Mouse (Mus musculus) midbrain, embryonic 11.5 days (tissue): ENCODE results near the gene Etv6. TPM values are rescaled to one million over a fixed set of nuclear protein-coding genes. Genes with fewer than 3 reads are reported as not detected.

Experiments
- ATAC-seq: fragments of 200-750 bp; cut with Nextera tagmentation; 2 replicates; pipeline ENCODE4 v1.8.0; 2017; ENCODE audit warnings: moderate TSS enrichment, moderate library complexity; ENCODE audit not compliant: low FRiP score
- DNase-seq: peaks from one replicate; pipeline ENCODE4 v3.0.0; 2015; ENCODE audit warnings: low spot score; ENCODE audit errors: missing footprints
- H3K27ac ChIP-seq: fragments of 300-500 bp; sonication (generic); 2 replicates; pipeline ENCODE4 v1.5.1; 2014; ENCODE audit warnings: low read depth, low read length
- H3K27me3 ChIP-seq: fragments of 300-500 bp; sonication (generic); 2 replicates; pipeline ENCODE4 v1.6.1; 2014; ENCODE audit warnings: mild to moderate bottlenecking, low read length, moderate library complexity, mixed read lengths; ENCODE audit not compliant: control insufficient read depth, insufficient read depth
- H3K36me3 ChIP-seq: fragments of 300-500 bp; sonication (generic); 2 replicates; pipeline ENCODE4 v1.6.1; 2014; ENCODE audit warnings: mild to moderate bottlenecking, low read length, moderate library complexity, mixed read lengths; ENCODE audit not compliant: control insufficient read depth, insufficient read depth
- H3K4me1 ChIP-seq: fragments of 300-500 bp; sonication (generic); 2 replicates; pipeline ENCODE4 v1.6.1; 2014; ENCODE audit warnings: low read length; ENCODE audit not compliant: control insufficient read depth, insufficient read depth
- H3K4me2 ChIP-seq: fragments of 300-500 bp; sonication (generic); 2 replicates; pipeline ENCODE4 v1.6.1; 2014; ENCODE audit warnings: mild to moderate bottlenecking, moderate library complexity
- H3K4me3 ChIP-seq: fragments of 300-500 bp; sonication (generic); 2 replicates; pipeline ENCODE4 v1.5.1; 2014; ENCODE audit warnings: low read depth, low read length
- H3K9ac ChIP-seq: fragments of 300-500 bp; sonication (generic); 2 replicates; pipeline ENCODE4 v1.6.1; 2014; ENCODE audit warnings: low read length
- H3K9me3 ChIP-seq: fragments of 300-500 bp; sonication (generic); 2 replicates; pipeline ENCODE4 v1.6.1; 2016; ENCODE audit warnings: low read length; ENCODE audit not compliant: control insufficient read depth
- WGBS: fragments of 180-500 bp; shearing (Covaris S2); extraction: QIAGEN DNeasy Blood & Tissue Kit; methylation state at CpG from one replicate; pipeline ENCODE4 v1.1.7; 2014; 5-methylcytosine and 5-hydroxymethylcytosine counted together
- polyA plus RNA-seq: library from polyadenylated mRNA; unstranded; fragments of >200 nt; fragmentation: Nextera tagmentation; extraction: Ambion mirVana; gene quantifications from 2 replicates; pipeline ENCODE4 v1.2.1, GENCODE M21; 2014

Gene Etv6
- polyA plus RNA-seq, 1 experiment from 2014 or later: 14.0 TPM

GRCm38 (mm10) chr6:134259913-134260312, 224.4 kb downstream of the Etv6 start:
- H3K4me1 ChIP-seq: no peaks in the 10 kb centered on the region
- no peak for DNase-seq
- WGBS: 94% methylated on average over 8 of the region's 8 CpGs

DNA sequence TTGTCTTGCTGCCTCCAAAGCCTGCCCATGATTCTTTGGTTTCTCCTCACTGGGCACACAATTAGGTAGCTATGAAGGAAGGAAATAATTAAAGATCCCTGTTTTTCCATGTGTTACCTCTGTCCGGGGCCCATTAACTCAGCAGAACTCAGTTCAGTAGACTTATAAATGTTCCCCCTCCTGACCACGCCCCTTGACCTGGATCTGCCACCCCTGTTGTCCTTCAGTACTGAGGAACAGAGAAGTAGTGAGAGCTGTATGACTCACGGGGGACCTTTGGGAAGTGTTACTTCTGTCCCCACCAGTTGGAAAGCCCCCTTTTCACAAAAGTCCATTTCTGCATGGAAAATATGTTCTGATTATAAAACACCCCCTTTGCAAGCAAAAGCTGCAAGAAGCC, 226.4 kb downstream of the Etv6 start:
- H3K36me3 ChIP-seq: peaks cover 18% of the 10 kb centered on the region
- H3K4me2 ChIP-seq: no peak overlapping the region
- no peak overlapping the region for H3K4me3 ChIP-seq
- WGBS: 93% methylated on average over 3 of the region's 3 CpGs
- DNase-seq (no peak), ATAC-seq (no peak)
- H3K27ac ChIP-seq: no peak overlapping the region
- H3K4me1 ChIP-seq: no peaks in the 10 kb centered on the region
- no peak overlapping the region for H3K9ac ChIP-seq
- H3K9me3 ChIP-seq: no peaks in the 10 kb centered on the region; the same call in 1 of the 2 replicates
- no peaks in the 10 kb centered on the region for H3K27me3 ChIP-seq

More at GRCm38 (mm10) chr6:134259913-134260312, 224.4 kb downstream of the Etv6 start:
- Histone ChIP-seq H3K27me3 (no peaks in the 10 kb centered on the region), H3K9me3 (no peaks in the 10 kb centered on the region; the same call in 1 of the 2 replicates), H3K4me2 (no peak overlapping the region), H3K9ac (no peak overlapping the region), H3K4me3 (no peak overlapping the region), H3K27ac (no peak overlapping the region), H3K36me3 (peaks cover 12% of the 10 kb centered on the region)
- no peak for ATAC-seq

DNA sequence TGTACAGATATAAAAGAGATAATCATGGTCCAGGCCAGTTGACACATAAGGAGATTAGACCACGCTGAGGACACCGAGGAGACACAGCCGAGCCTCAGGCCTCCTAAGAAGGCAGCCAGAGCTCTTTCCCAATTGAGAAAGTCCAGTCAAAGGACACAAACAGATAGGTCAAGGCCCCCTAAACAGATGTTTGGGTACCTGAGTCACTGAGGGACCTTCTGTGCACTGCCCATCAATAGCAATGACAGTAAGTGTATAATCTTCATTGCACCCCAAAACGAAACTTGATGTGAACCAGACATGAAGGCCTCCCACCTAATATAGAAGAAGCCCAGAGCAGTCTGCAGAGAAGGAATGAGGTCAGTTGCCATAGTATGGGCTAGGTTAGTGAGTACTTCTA, 226.9 kb downstream of the Etv6 start:
- ATAC-seq (no peak), DNase-seq (no peak)
- Histone ChIP-seq H3K9me3 (no peaks in the 10 kb centered on the region; the same call in 1 of the 2 replicates), H3K4me1 (no peaks in the 10 kb centered on the region), H3K9ac (no peak overlapping the region), H3K27me3 (no peaks in the 10 kb centered on the region), H3K4me3 (no peak overlapping the region), H3K27ac (no peak overlapping the region), H3K4me2 (no peak overlapping the region), H3K36me3 (peaks cover 19% of the 10 kb centered on the region)
- 86% methylated on average over 4 of the region's 4 CpGs for WGBS

DNA sequence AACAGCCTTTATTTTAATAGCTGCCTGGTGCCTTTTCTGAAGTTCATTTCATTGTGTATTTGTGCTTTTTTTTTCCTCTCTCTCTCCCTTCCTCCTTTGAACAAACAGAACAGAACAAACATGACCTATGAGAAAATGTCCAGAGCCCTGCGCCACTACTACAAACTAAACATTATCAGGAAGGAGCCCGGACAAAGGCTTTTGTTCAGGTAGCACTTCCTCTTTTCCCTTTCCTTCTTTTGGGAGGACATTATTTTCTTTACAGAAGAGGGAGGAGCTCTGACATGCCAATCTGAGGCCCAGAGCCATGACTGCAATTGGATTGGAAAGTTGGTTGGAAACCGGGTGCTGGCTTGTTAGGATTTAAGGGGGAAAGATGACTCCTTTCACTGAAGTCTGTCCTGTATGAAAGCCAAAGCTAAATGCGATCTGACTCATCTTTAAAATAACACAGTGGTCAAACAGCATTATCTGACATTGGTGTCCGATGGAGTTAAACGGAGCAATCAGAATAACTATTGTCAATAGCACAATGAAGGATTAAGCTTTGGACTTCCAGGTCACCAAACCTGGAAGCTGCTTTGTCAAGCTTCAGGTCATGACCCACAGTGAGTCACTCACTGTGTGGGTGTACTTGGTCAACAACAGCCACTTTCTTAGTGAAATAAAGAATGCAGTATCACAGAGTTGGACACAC, 227.6 kb downstream of the Etv6 start:
- Histone ChIP-seq H3K27me3 (no peaks in the 10 kb centered on the region), H3K4me1 (no peaks in the 10 kb centered on the region), H3K4me2 (no peak overlapping the region), H3K9ac (no peak overlapping the region), H3K9me3 (no peaks in the 10 kb centered on the region; the same call in 1 of the 2 replicates), H3K4me3 (no peak overlapping the region), H3K36me3 (peaks cover 19% of the 10 kb centered on the region), H3K27ac (no peak overlapping the region)
- ATAC-seq: no peak
- DNase-seq: no peak
- 53% methylated on average over 6 of the region's 6 CpGs for WGBS

DNA sequence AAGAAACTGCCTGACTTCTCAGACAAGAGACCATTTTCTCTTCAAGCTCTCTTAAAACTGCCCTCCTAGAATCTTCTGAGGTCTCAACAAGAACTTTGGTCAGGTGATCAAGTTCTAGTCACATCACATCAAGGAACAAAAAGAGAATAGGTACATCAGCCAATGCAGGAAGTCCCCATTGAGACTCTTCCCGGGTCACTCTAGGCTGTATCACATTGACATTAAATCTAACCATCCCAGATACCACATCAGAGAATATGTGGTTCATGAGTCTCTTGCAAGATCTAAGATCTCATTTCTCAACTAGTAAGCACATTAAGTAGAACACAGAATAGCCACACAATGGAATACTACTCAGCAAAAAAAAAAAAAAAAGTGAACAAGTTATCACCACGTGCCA, 238.4 kb downstream of the Etv6 start:
- ATAC-seq (no peak), DNase-seq (no peak)
- H3K4me2 ChIP-seq: no peak overlapping the region
- H3K4me3 ChIP-seq: no peak overlapping the region
- no peak overlapping the region for H3K27ac ChIP-seq
- H3K4me1 ChIP-seq: no peaks in the 10 kb centered on the region
- no peaks in the 10 kb centered on the region for H3K9me3 ChIP-seq
- H3K27me3 ChIP-seq: no peaks in the 10 kb centered on the region
- WGBS: 87% methylated on average over 2 of the region's 2 CpGs
- H3K9ac ChIP-seq: no peak overlapping the region
- 0 out of 2 replicates have a peak, but pooled peaks cover 1% of the 10 kb centered on the region for H3K36me3 ChIP-seq

- Histone ChIP-seq H3K4me1 (no peaks in the 10 kb centered on the region), H3K36me3 (no peaks in the 10 kb centered on the region), H3K9ac (no peak overlapping the region), H3K27me3 (no peaks in the 10 kb centered on the region), H3K4me3 (no peak overlapping the region), H3K9me3 (no peaks in the 10 kb centered on the region), H3K27ac (no peak overlapping the region), H3K4me2 (no peak overlapping the region)
- ATAC-seq: no peak
- no peak for DNase-seq
- WGBS: 81% methylated on average over 2 of the region's 2 CpGs
Measured at GRCm38 (mm10) chr6:134276954-134277353, 241.5 kb downstream of the Etv6 start.

GRCm38 (mm10) chr6:134282095-134282494, 246.6 kb downstream of the Etv6 start:
- ATAC-seq (no peak), DNase-seq (no peak)
- Histone ChIP-seq H3K36me3 (no peaks in the 10 kb centered on the region), H3K9me3 (no peaks in the 10 kb centered on the region), H3K27me3 (no peaks in the 10 kb centered on the region), H3K4me1 (no peaks in the 10 kb centered on the region), H3K4me3 (no peak overlapping the region), H3K27ac (no peak overlapping the region), H3K9ac (no peak overlapping the region), H3K4me2 (no peak overlapping the region)
- WGBS: 81% methylated on average over 3 of the region's 3 CpGs

DNA sequence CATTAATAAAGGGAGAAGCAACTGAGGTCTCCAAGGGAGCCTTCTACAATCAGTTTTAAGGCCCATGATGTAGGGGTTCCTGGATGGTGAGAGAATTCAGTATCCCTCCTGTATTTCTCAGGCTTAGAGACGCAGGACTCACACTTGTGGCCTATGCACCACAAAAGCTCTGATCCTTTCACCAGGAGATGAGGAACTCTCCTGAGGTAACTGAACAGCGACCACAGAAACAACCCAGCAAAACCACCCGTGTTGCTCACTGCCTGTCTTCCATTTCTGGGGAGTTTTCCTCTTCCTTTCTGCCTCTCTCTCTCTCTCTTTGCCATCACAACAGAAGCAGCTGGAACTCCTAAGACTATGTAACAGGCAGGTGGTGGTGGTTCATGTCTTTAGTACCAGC, 256.3 kb downstream of the Etv6 start:
- Histone ChIP-seq H3K9me3 (no peaks in the 10 kb centered on the region), H3K27ac (no peak overlapping the region), H3K4me3 (no peak overlapping the region), H3K4me1 (no peaks in the 10 kb centered on the region), H3K4me2 (no peak overlapping the region), H3K36me3 (no peaks in the 10 kb centered on the region), H3K9ac (no peak overlapping the region), H3K27me3 (no peaks in the 10 kb centered on the region)
- DNase-seq: no peak
- ATAC-seq: no peak
- 77% methylated on average over 3 of the region's 3 CpGs for WGBS

DNA sequence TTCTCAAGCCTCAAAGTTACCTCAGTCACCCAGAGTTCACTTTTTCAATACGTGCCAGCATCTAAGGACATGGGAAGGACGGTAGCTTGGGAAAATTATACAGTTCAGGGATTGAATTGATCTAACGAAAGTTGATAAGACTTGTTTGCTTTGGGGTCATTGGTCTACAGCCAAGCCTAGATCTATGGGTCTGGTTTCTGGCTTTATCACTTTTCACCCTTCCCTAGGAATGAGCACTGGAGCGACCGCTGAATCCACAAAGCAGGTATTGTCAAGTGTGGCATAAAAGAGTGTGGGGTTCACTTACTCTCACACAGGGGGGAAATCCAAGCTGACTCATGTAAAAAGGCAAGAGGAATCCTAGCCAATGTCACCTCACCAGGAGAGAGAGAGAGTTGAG, 256.9 kb downstream of the Etv6 start:
- DNase-seq (no peak), ATAC-seq (no peak)
- Histone ChIP-seq H3K27ac (no peak overlapping the region), H3K36me3 (no peaks in the 10 kb centered on the region), H3K4me1 (no peaks in the 10 kb centered on the region), H3K4me2 (no peak overlapping the region), H3K9ac (no peak overlapping the region), H3K9me3 (no peaks in the 10 kb centered on the region), H3K27me3 (no peaks in the 10 kb centered on the region), H3K4me3 (no peak overlapping the region)
- 92% methylated on average over 5 of the region's 5 CpGs for WGBS
